Mouse (Mus musculus): Measurements from ENCODE around the gene Prkcb. TPM values are rescaled to one million over a fixed set of nuclear protein-coding genes. Genes with fewer than 3 reads are reported as not detected.

Gene Prkcb
- polyA plus RNA-seq, 1 experiment from 2014 or later = 60.9 TPM

DNA sequence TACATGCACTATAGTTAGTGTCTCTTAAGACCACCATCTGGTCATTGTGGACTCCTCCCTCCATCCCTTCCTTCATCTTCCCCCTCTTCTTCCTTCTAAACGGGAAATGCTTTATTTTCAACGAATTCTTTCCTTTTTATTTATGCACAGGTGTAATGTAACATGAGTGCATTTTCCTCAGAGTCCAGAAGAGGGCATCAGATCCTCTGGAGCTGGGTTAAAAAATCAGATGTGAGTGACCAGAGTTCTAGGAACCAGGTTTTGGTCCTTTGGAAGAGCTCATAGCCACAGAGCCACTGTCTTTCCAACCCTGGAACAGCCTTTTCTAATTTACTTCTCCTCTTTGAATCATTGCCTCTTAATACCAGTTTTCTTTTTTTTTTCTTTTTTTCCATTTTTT lies 6.0 kb upstream of the Prkcb start:
- no peak overlapping the region for H3K27ac ChIP-seq (ENCODE audit: low read length)
- H3K9me3 ChIP-seq (ENCODE audit: control insufficient read depth, low read length) = no peaks in the 10 kb centered on the region
- H3K27me3 ChIP-seq (replicated peaks; ENCODE audit: control insufficient read depth, insufficient read depth, low read length) = no peaks in the 10 kb centered on the region
- ATAC-seq = no peak
- no peaks in the 10 kb centered on the region for H3K36me3 ChIP-seq (ENCODE audit: control insufficient read depth, insufficient read depth)
- no peak overlapping the region for H3K4me3 ChIP-seq (replicated peaks; ENCODE audit: low read length)
- no peak overlapping the region for H3K9ac ChIP-seq (replicated peaks; ENCODE audit: low read depth, low read length)
- 89% methylated on average over 2 of the region's 2 CpGs for WGBS
- H3K4me2 ChIP-seq (ENCODE audit: low read length) = no peak overlapping the region
- no peaks in the 10 kb centered on the region for H3K4me1 ChIP-seq (replicated peaks; ENCODE audit: control insufficient read depth, insufficient read depth, low read length)

- Histone ChIP-seq H3K36me3 (ENCODE audit: control insufficient read depth, insufficient read depth) (no peaks in the 10 kb centered on the region), H3K4me2 (ENCODE audit: low read length) (no peak overlapping the region), H3K27me3 (replicated peaks; ENCODE audit: control insufficient read depth, insufficient read depth, low read length) (peaks cover 10% of the 10 kb centered on the region; the same call in 1 of the 2 replicates), H3K4me3 (replicated peaks; ENCODE audit: low read length) (no peak overlapping the region), H3K9me3 (ENCODE audit: control insufficient read depth, low read length) (no peaks in the 10 kb centered on the region), H3K27ac (ENCODE audit: low read length) (no peak overlapping the region), H3K4me1 (replicated peaks; ENCODE audit: control insufficient read depth, insufficient read depth, low read length) (peaks cover 17% of the 10 kb centered on the region), H3K9ac (replicated peaks; ENCODE audit: low read depth, low read length) (no peak overlapping the region)
- no peak for ATAC-seq
- 63% methylated on average over 1 of the region's 1 CpGs for WGBS
Observed at GRCm38 (mm10) chr7:122287217-122287616, 1.3 kb upstream of the Prkcb start.

- peak; percentile 63 for ATAC-seq
- WGBS = under 1% methylated on average over 60 of the region's 66 CpGs
- no peak overlapping the region for H3K27ac ChIP-seq (ENCODE audit: low read length)
Observed at GRCm38 (mm10) chr7:122289243-122290111, 926 bp downstream of the Prkcb start.

DNA sequence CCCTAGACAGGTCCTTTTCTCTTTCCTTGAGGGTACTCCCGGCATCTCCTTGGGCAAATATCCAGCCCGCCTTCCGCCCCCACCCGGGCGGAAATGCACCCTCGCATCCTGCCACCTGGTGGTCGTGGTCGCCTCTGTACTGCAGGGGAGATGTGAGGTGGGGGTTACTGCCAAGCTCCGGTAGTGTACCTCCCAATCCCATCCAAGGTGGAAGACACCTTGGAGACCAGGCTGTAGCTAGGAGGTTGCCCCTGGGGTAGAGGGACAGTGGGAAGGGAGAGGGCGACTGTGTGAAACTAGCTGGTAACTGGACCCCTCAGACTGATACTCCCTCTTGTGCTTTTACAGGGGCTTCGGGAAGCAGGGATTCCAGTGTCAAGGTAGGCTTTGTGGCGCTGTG lies 1.6 kb downstream of the Prkcb start:
- Histone ChIP-seq H3K9ac (replicated peaks; ENCODE audit: low read depth, low read length) (peak overlapping the region; percentile 69), H3K27me3 (replicated peaks; ENCODE audit: control insufficient read depth, insufficient read depth, low read length) (peaks cover 10% of the 10 kb centered on the region; the same call in 1 of the 2 replicates), H3K9me3 (ENCODE audit: control insufficient read depth, low read length) (no peaks in the 10 kb centered on the region), H3K4me1 (replicated peaks; ENCODE audit: control insufficient read depth, insufficient read depth, low read length) (peaks cover 17% of the 10 kb centered on the region), H3K36me3 (ENCODE audit: control insufficient read depth, insufficient read depth) (no peaks in the 10 kb centered on the region), H3K4me3 (replicated peaks; ENCODE audit: low read length) (peak overlapping the region; percentile 68), H3K4me2 (ENCODE audit: low read length) (peak overlapping the region; percentile 74), H3K27ac (ENCODE audit: low read length) (no peak overlapping the region)
- peak; percentile 21 for ATAC-seq
- 11% methylated on average over 12 of the region's 12 CpGs for WGBS

More at GRCm38 (mm10) chr7:122289243-122290111, 926 bp downstream of the Prkcb start:
- H3K4me2 ChIP-seq (ENCODE audit: low read length) = peak overlapping the region; percentile 74
- H3K27me3 ChIP-seq (replicated peaks; ENCODE audit: control insufficient read depth, insufficient read depth, low read length) = peaks cover 10% of the 10 kb centered on the region; the same call in 1 of the 2 replicates
- peak overlapping the region; percentile 68 for H3K4me3 ChIP-seq (replicated peaks; ENCODE audit: low read length)
- H3K9me3 ChIP-seq (ENCODE audit: control insufficient read depth, low read length) = no peaks in the 10 kb centered on the region
- H3K9ac ChIP-seq (replicated peaks; ENCODE audit: low read depth, low read length) = peak overlapping the region; percentile 69
- peaks cover 17% of the 10 kb centered on the region for H3K4me1 ChIP-seq (replicated peaks; ENCODE audit: control insufficient read depth, insufficient read depth, low read length)
- no peaks in the 10 kb centered on the region for H3K36me3 ChIP-seq (ENCODE audit: control insufficient read depth, insufficient read depth)

GRCm38 (mm10) chr7:122290771-122291170 lies 2.2 kb downstream of the Prkcb start:
- H3K36me3 ChIP-seq (ENCODE audit: control insufficient read depth, insufficient read depth) = no peaks in the 10 kb centered on the region
- 62% methylated on average over 3 of the region's 3 CpGs for WGBS
- no peak overlapping the region for H3K27ac ChIP-seq (ENCODE audit: low read length)
- no peak overlapping the region for H3K4me2 ChIP-seq (ENCODE audit: low read length)
- ATAC-seq = no peak
- no peak overlapping the region for H3K9ac ChIP-seq (replicated peaks; ENCODE audit: low read depth, low read length)
- H3K9me3 ChIP-seq (ENCODE audit: control insufficient read depth, low read length) = no peaks in the 10 kb centered on the region
- H3K4me1 ChIP-seq (replicated peaks; ENCODE audit: control insufficient read depth, insufficient read depth, low read length) = peaks cover 17% of the 10 kb centered on the region
- H3K27me3 ChIP-seq (replicated peaks; ENCODE audit: control insufficient read depth, insufficient read depth, low read length) = peaks cover 10% of the 10 kb centered on the region; the same call in 1 of the 2 replicates
- H3K4me3 ChIP-seq (replicated peaks; ENCODE audit: low read length) = no peak overlapping the region

- Histone ChIP-seq H3K27ac (ENCODE audit: low read length) (no peak overlapping the region), H3K9me3 (ENCODE audit: control insufficient read depth, low read length) (no peaks in the 10 kb centered on the region), H3K4me3 (replicated peaks; ENCODE audit: low read length) (no peak overlapping the region), H3K4me2 (ENCODE audit: low read length) (no peak overlapping the region), H3K36me3 (ENCODE audit: control insufficient read depth, insufficient read depth) (no peaks in the 10 kb centered on the region), H3K4me1 (replicated peaks; ENCODE audit: control insufficient read depth, insufficient read depth, low read length) (peaks cover 17% of the 10 kb centered on the region), H3K9ac (replicated peaks; ENCODE audit: low read depth, low read length) (no peak overlapping the region), H3K27me3 (replicated peaks; ENCODE audit: control insufficient read depth, insufficient read depth, low read length) (peaks cover 10% of the 10 kb centered on the region; the same call in 1 of the 2 replicates)
- ATAC-seq = no peak
- WGBS = 37% methylated on average over 7 of the region's 7 CpGs
Observed at GRCm38 (mm10) chr7:122292151-122292550, 3.6 kb downstream of the Prkcb start.

DNA sequence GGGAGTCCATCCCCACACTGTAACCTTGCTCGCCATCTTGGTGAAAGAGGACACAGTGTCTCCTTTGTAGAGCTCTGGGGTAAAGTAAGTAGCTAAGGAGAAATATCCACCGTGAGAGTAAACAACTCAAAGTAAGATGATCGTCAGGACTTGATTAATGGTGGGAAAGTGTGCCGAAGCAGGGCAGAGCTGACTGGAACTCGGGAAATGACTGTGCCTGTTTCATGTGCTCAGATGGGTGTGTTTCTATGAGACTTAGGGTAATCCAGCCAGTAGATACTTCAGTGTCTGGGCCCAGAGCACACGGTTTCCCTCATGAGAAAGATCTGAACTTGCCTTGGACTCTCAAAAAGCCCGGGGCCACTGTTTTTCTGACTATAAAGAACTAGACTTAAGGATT lies 5.6 kb downstream of the Prkcb start:
- no peak for ATAC-seq
- no peaks in the 10 kb centered on the region for H3K9me3 ChIP-seq (ENCODE audit: control insufficient read depth, low read length)

DNA sequence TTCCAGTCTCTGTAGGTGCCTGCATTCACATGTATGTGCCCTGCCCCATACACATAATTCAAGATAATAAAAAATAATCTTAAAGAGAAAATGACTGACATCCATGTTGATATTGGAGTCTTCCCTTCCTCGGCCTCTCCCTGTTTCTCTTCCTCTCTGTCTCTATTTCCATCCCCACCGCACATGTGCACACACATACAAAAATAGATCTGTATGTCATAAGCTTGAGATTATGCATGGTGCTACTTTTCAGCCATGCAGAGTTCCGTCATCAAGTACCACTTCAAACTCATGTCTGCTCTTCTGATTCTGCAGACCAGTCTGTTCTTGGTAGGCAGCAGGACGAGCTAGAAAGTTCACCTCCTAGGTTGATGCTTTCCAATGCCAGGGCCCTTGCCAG lies 6.8 kb downstream of the Prkcb start:
- Histone ChIP-seq H3K27me3 (replicated peaks; ENCODE audit: control insufficient read depth, insufficient read depth, low read length) (peaks cover 2% of the 10 kb centered on the region; the same call in 1 of the 2 replicates), H3K4me3 (replicated peaks; ENCODE audit: low read length) (no peak overlapping the region)

More for the DNA sequence above, 5.6 kb downstream of the Prkcb start:
- H3K27me3 ChIP-seq (replicated peaks; ENCODE audit: control insufficient read depth, insufficient read depth, low read length) = peaks cover 6% of the 10 kb centered on the region; the same call in 1 of the 2 replicates
- H3K36me3 ChIP-seq (ENCODE audit: control insufficient read depth, insufficient read depth) = no peaks in the 10 kb centered on the region
- no peak overlapping the region for H3K4me2 ChIP-seq (ENCODE audit: low read length)
- no peak overlapping the region for H3K4me3 ChIP-seq (replicated peaks; ENCODE audit: low read length)
- H3K9ac ChIP-seq (replicated peaks; ENCODE audit: low read depth, low read length) = no peak overlapping the region
- no peak overlapping the region for H3K27ac ChIP-seq (ENCODE audit: low read length)
- 89% methylated on average over 7 of the region's 7 CpGs for WGBS
- peaks cover 12% of the 10 kb centered on the region for H3K4me1 ChIP-seq (replicated peaks; ENCODE audit: control insufficient read depth, insufficient read depth, low read length)

DNA sequence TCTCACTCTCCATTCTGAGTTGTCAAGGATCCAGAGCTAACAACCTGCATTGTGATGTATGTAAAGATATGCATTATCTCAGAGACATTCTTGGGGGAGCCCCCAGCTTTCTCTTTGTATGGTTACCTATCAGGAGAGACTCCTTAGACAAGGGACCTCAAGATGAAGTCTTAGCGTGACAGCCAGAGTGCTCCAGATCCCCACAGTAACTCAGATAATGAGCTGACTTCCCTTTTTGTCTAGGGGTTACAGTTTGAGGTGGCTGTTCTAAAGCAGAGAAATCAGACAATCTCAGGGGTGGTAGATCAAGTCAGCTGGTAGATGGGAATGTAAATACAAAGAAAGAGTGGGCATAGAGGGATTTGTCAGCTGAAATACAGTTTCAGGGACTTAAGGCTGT lies 7.8 kb downstream of the Prkcb start:
- Histone ChIP-seq H3K4me1 (replicated peaks; ENCODE audit: control insufficient read depth, insufficient read depth, low read length) (no peaks in the 10 kb centered on the region; the same call in 1 of the 2 replicates), H3K27ac (ENCODE audit: low read length) (no peak overlapping the region), H3K27me3 (replicated peaks; ENCODE audit: control insufficient read depth, insufficient read depth, low read length) (no peaks in the 10 kb centered on the region), H3K4me3 (replicated peaks; ENCODE audit: low read length) (no peak overlapping the region), H3K4me2 (ENCODE audit: low read length) (no peak overlapping the region), H3K9me3 (ENCODE audit: control insufficient read depth, low read length) (no peaks in the 10 kb centered on the region), H3K9ac (replicated peaks; ENCODE audit: low read depth, low read length) (no peak overlapping the region), H3K36me3 (ENCODE audit: control insufficient read depth, insufficient read depth) (no peaks in the 10 kb centered on the region)
- 75% methylated on average over 1 of the region's 1 CpGs for WGBS
- no peak for ATAC-seq

More for the DNA sequence above, 6.8 kb downstream of the Prkcb start:
- Histone ChIP-seq H3K4me2 (ENCODE audit: low read length) (no peak overlapping the region), H3K9ac (replicated peaks; ENCODE audit: low read depth, low read length) (no peak overlapping the region), H3K4me1 (replicated peaks; ENCODE audit: control insufficient read depth, insufficient read depth, low read length) (no peaks in the 10 kb centered on the region; the same call in 1 of the 2 replicates), H3K27ac (ENCODE audit: low read length) (no peak overlapping the region), H3K36me3 (ENCODE audit: control insufficient read depth, insufficient read depth) (no peaks in the 10 kb centered on the region), H3K9me3 (ENCODE audit: control insufficient read depth, low read length) (no peaks in the 10 kb centered on the region)
- no peak for ATAC-seq
- 88% methylated on average over 4 of the region's 4 CpGs for WGBS

Measured in forebrain, embryonic 16.5 days (tissue).